Mouse (Mus musculus) hindbrain, embryonic 15.5 days (tissue): ENCODE data around the gene Pcdh15. TPM values are rescaled to one million over a fixed set of nuclear protein-coding genes. Genes with fewer than 3 reads are reported as not detected.
A peak's percentile ranks its signal among the peaks of the same experiment; 100 is the strongest.

Experiments used
- ATAC-seq: fragments of 200-750 bp; cut with Nextera tagmentation; 2 replicates; pipeline ENCODE4 v1.8.0; 2017; ENCODE audit warnings: low read depth, moderate number of reproducible peaks, moderate TSS enrichment; ENCODE audit not compliant: low FRiP score
- H3K27ac ChIP-seq: fragments of 300-500 bp; sonication (generic); replicated peaks from 2 replicates; pipeline ENCODE4 v1.5.1; 2015; ENCODE audit warnings: mild to moderate bottlenecking, inconsistent platforms
- H3K27me3 ChIP-seq: fragments of 300-500 bp; sonication (generic); 2 replicates; pipeline ENCODE4 v1.6.1; 2015; ENCODE audit warnings: control low read depth, inconsistent platforms
- H3K36me3 ChIP-seq: fragments of 300-500 bp; sonication (generic); 2 replicates; pipeline ENCODE4 v1.6.1; 2015; ENCODE audit warnings: control low read depth, inconsistent platforms
- H3K4me1 ChIP-seq: fragments of 300-500 bp; sonication (generic); replicated peaks from 2 replicates; pipeline ENCODE4 v1.6.1; 2015; ENCODE audit warnings: control low read depth, inconsistent platforms
- H3K4me2 ChIP-seq: fragments of 300-500 bp; sonication (generic); 2 replicates; pipeline ENCODE4 v1.6.1; 2015; ENCODE audit warnings: moderate library complexity, mild to moderate bottlenecking, inconsistent platforms
- H3K4me3 ChIP-seq: fragments of 300-500 bp; sonication (generic); 2 replicates; pipeline ENCODE4 v1.5.1; 2015; ENCODE audit warnings: mild to moderate bottlenecking, inconsistent platforms
- H3K9ac ChIP-seq: fragments of 300-500 bp; sonication (generic); 2 replicates; pipeline ENCODE4 v1.6.1; 2015; ENCODE audit warnings: inconsistent platforms
- H3K9me3 ChIP-seq: fragments of 300-500 bp; sonication (generic); 2 replicates; pipeline ENCODE4 v1.6.1; 2016; ENCODE audit warnings: control low read depth, inconsistent platforms
- WGBS: fragments of 180-500 bp; shearing (Covaris S2); methylation state at CpG from one replicate; pipeline ENCODE4 v1.1.7; 2015; 5-methylcytosine and 5-hydroxymethylcytosine counted together
- polyA plus RNA-seq: library from polyadenylated mRNA; unstranded; fragments of >200 nt; fragmentation: Nextera tagmentation; extraction: Ambion mirVana; gene quantifications from 2 replicates; pipeline ENCODE4 v1.2.1, GENCODE M21; 2015

Pcdh15 gene
- polyA plus RNA-seq, 1 experiment from 2014 or later: 13.8 TPM

- no peaks in the 10 kb centered on the region for H3K4me1 ChIP-seq
- 96% methylated on average over 1 of the region's 1 CpGs for WGBS
- no peaks in the 10 kb centered on the region for H3K36me3 ChIP-seq
- H3K4me2 ChIP-seq: no peak overlapping the region
- no peak overlapping the region for H3K4me3 ChIP-seq
- no peaks in the 10 kb centered on the region for H3K9me3 ChIP-seq
- ATAC-seq: no peak
- H3K27ac ChIP-seq: no peak overlapping the region
- no peak overlapping the region for H3K9ac ChIP-seq
- no peaks in the 10 kb centered on the region for H3K27me3 ChIP-seq
These were observed 999.2 kb downstream of the Pcdh15 start for GRCm38 (mm10) chr10:74098296-74098695.

- Histone ChIP-seq H3K9me3 (no peaks in the 10 kb centered on the region), H3K9ac (no peak overlapping the region), H3K27ac (no peak overlapping the region), H3K4me1 (no peaks in the 10 kb centered on the region), H3K4me2 (no peak overlapping the region), H3K27me3 (no peaks in the 10 kb centered on the region), H3K36me3 (no peaks in the 10 kb centered on the region), H3K4me3 (no peak overlapping the region)
- no peak for ATAC-seq
- 23% methylated on average over 1 of the region's 1 CpGs for WGBS
These were observed 1015.0 kb downstream of the Pcdh15 start for GRCm38 (mm10) chr10:74114107-74114506.

- no peaks in the 10 kb centered on the region for H3K27me3 ChIP-seq
- H3K9me3 ChIP-seq: no peaks in the 10 kb centered on the region
- no peaks in the 10 kb centered on the region for H3K36me3 ChIP-seq
- H3K4me1 ChIP-seq: no peaks in the 10 kb centered on the region
- ATAC-seq: no peak
- no peak overlapping the region for H3K4me3 ChIP-seq
- H3K4me2 ChIP-seq: no peak overlapping the region
- WGBS: 63% methylated on average over 1 of the region's 1 CpGs
- H3K27ac ChIP-seq: no peak overlapping the region
- no peak overlapping the region for H3K9ac ChIP-seq
These were observed 1017.7 kb downstream of the Pcdh15 start for GRCm38 (mm10) chr10:74116817-74117216.

- Histone ChIP-seq H3K4me3 (no peak overlapping the region), H3K27ac (no peak overlapping the region), H3K4me1 (no peaks in the 10 kb centered on the region), H3K9ac (no peak overlapping the region), H3K4me2 (no peak overlapping the region), H3K9me3 (no peaks in the 10 kb centered on the region), H3K36me3 (no peaks in the 10 kb centered on the region), H3K27me3 (no peaks in the 10 kb centered on the region)
- WGBS: 82% methylated on average over 4 of the region's 4 CpGs
- no peak for ATAC-seq
These were observed 1024.3 kb downstream of the Pcdh15 start for GRCm38 (mm10) chr10:74123421-74123820.

GRCm38 (mm10) chr10:74129192-74129591 lies 1030.0 kb downstream of the Pcdh15 start:
- H3K4me3 ChIP-seq: no peak overlapping the region
- no peak for ATAC-seq
- H3K27me3 ChIP-seq: no peaks in the 10 kb centered on the region
- H3K9me3 ChIP-seq: no peaks in the 10 kb centered on the region
- no peak overlapping the region for H3K4me2 ChIP-seq
- no peak overlapping the region for H3K9ac ChIP-seq
- H3K27ac ChIP-seq: no peak overlapping the region
- 85% methylated on average over 3 of the region's 3 CpGs for WGBS
- H3K4me1 ChIP-seq: no peaks in the 10 kb centered on the region
- H3K36me3 ChIP-seq: no peaks in the 10 kb centered on the region

- Histone ChIP-seq H3K36me3 (no peaks in the 10 kb centered on the region), H3K27ac (no peak overlapping the region), H3K4me2 (no peak overlapping the region), H3K9me3 (no peaks in the 10 kb centered on the region), H3K27me3 (no peaks in the 10 kb centered on the region), H3K4me3 (no peak overlapping the region), H3K9ac (no peak overlapping the region), H3K4me1 (no peaks in the 10 kb centered on the region)
- no peak for ATAC-seq
These were observed 1030.5 kb downstream of the Pcdh15 start for GRCm38 (mm10) chr10:74129665-74130064.

GRCm38 (mm10) chr10:74130805-74131204 lies 1031.7 kb downstream of the Pcdh15 start:
- Histone ChIP-seq H3K4me3 (no peak overlapping the region), H3K36me3 (no peaks in the 10 kb centered on the region), H3K4me1 (no peaks in the 10 kb centered on the region), H3K27me3 (no peaks in the 10 kb centered on the region), H3K4me2 (no peak overlapping the region), H3K9ac (no peak overlapping the region), H3K27ac (no peak overlapping the region), H3K9me3 (no peaks in the 10 kb centered on the region)
- WGBS: 94% methylated on average over 3 of the region's 3 CpGs
- ATAC-seq: no peak

GRCm38 (mm10) chr10:74147966-74148365 lies 1048.8 kb downstream of the Pcdh15 start:
- no peak overlapping the region for H3K9ac ChIP-seq
- H3K36me3 ChIP-seq: no peaks in the 10 kb centered on the region
- no peak overlapping the region for H3K4me2 ChIP-seq
- H3K27me3 ChIP-seq: no peaks in the 10 kb centered on the region
- H3K9me3 ChIP-seq: no peaks in the 10 kb centered on the region
- ATAC-seq: no peak
- H3K27ac ChIP-seq: no peak overlapping the region
- no peak overlapping the region for H3K4me3 ChIP-seq
- no peaks in the 10 kb centered on the region for H3K4me1 ChIP-seq

GRCm38 (mm10) chr10:74181921-74182320 lies 1082.8 kb downstream of the Pcdh15 start:
- H3K36me3 ChIP-seq: no peaks in the 10 kb centered on the region
- no peak overlapping the region for H3K4me2 ChIP-seq
- no peaks in the 10 kb centered on the region for H3K9me3 ChIP-seq
- ATAC-seq: no peak
- no peak overlapping the region for H3K27ac ChIP-seq
- H3K27me3 ChIP-seq: no peaks in the 10 kb centered on the region
- H3K4me1 ChIP-seq: no peaks in the 10 kb centered on the region
- H3K9ac ChIP-seq: no peak overlapping the region
- 71% methylated on average over 3 of the region's 3 CpGs for WGBS
- no peak overlapping the region for H3K4me3 ChIP-seq

GRCm38 (mm10) chr10:74203650-74204049 lies 1104.5 kb downstream of the Pcdh15 start:
- no peaks in the 10 kb centered on the region for H3K36me3 ChIP-seq
- H3K4me3 ChIP-seq: no peak overlapping the region
- H3K9me3 ChIP-seq: no peaks in the 10 kb centered on the region
- no peak overlapping the region for H3K4me2 ChIP-seq
- no peak for ATAC-seq
- no peak overlapping the region for H3K27ac ChIP-seq
- H3K27me3 ChIP-seq: no peaks in the 10 kb centered on the region
- no peak overlapping the region for H3K9ac ChIP-seq
- H3K4me1 ChIP-seq: no peaks in the 10 kb centered on the region

- Histone ChIP-seq H3K27ac (no peak overlapping the region), H3K9ac (no peak overlapping the region), H3K4me3 (no peak overlapping the region), H3K4me1 (no peaks in the 10 kb centered on the region), H3K4me2 (no peak overlapping the region), H3K36me3 (no peaks in the 10 kb centered on the region), H3K27me3 (no peaks in the 10 kb centered on the region), H3K9me3 (no peaks in the 10 kb centered on the region)
- 57% methylated on average over 1 of the region's 1 CpGs for WGBS
- ATAC-seq: no peak
These were observed 1118.1 kb downstream of the Pcdh15 start for GRCm38 (mm10) chr10:74217268-74217667.

GRCm38 (mm10) chr10:74220439-74220838 lies 1121.3 kb downstream of the Pcdh15 start:
- Histone ChIP-seq H3K9ac (no peak overlapping the region), H3K27ac (no peak overlapping the region), H3K9me3 (no peaks in the 10 kb centered on the region), H3K36me3 (no peaks in the 10 kb centered on the region), H3K4me2 (no peak overlapping the region), H3K27me3 (no peaks in the 10 kb centered on the region), H3K4me3 (no peak overlapping the region), H3K4me1 (no peaks in the 10 kb centered on the region)
- 81% methylated on average over 2 of the region's 2 CpGs for WGBS
- ATAC-seq: no peak

GRCm38 (mm10) chr10:74257716-74258446 lies 1158.7 kb downstream of the Pcdh15 start:
- H3K4me2 ChIP-seq: peak overlapping the region; percentile 19; the same call in 1 of the 2 replicates
- H3K9me3 ChIP-seq: no peaks in the 10 kb centered on the region
- WGBS: 57% methylated on average over 15 of the region's 15 CpGs
- 0 out of 2 replicates have a peak, but pooled peaks have one; percentile 42 for ATAC-seq
- no peak overlapping the region for H3K4me3 ChIP-seq
- no peaks in the 10 kb centered on the region for H3K27me3 ChIP-seq
- H3K9ac ChIP-seq: no peak overlapping the region
- H3K36me3 ChIP-seq: no peaks in the 10 kb centered on the region
- no peak overlapping the region for H3K27ac ChIP-seq
- H3K4me1 ChIP-seq: no peaks in the 10 kb centered on the region
